Mouse (Mus musculus) ES-E14 (cell line): ENCODE measurements at regions not wholly inside any gene's neighbourhood (a gene's known extent, or its start where the extent isn't known, plus 50 kb on each side); places are given as distances from the start of the nearest gene placed in this dataset.

Experiments
- DNase-seq: peaks from one replicate; pipeline ENCODE4 v3.0.0-alpha.2; 2013; ENCODE audit warnings: low read depth, low spot score
- H3K27ac ChIP-seq: 2 replicates; pipeline ENCODE4 v1.5.1; 2012; ENCODE audit warnings: low read depth, mild to moderate bottlenecking, low read length, moderate library complexity, mixed read lengths; ENCODE audit not compliant: poor library complexity, insufficient read depth, severe bottlenecking
- H3K36me3 ChIP-seq: 2 replicates; pipeline ENCODE4 v1.6.1; 2012; ENCODE audit warnings: mild to moderate bottlenecking, low read length, moderate library complexity, mixed read lengths; ENCODE audit not compliant: control insufficient read depth, poor library complexity, insufficient read depth, severe bottlenecking
- H3K4me1 ChIP-seq, 2 experiments: fragments of 150-350 bp in 1 of 2; sonication (generic) in 1 of 2; 2 replicates each; pipeline ENCODE4 v1.6.1; 2012; ENCODE audit warnings: low read length in 2 of 2, mild to moderate bottlenecking in 1 of 2, mixed read lengths in 1 of 2; ENCODE audit not compliant: control insufficient read depth in 2 of 2, insufficient read depth in 2 of 2, poor library complexity in 1 of 2
- H3K4me3 ChIP-seq, 2 experiments: fragments of 150-350 bp in 1 of 2; sonication (generic) in 1 of 2; 2 replicates each; pipeline ENCODE4 v1.5.1; 2012; ENCODE audit warnings: low read length in 2 of 2, low read depth in 1 of 2, mild to moderate bottlenecking in 1 of 2, mixed read lengths in 1 of 2; ENCODE audit not compliant: insufficient read depth in 1 of 2, poor library complexity in 1 of 2, severe bottlenecking in 1 of 2
- H3K9ac ChIP-seq: 2 replicates; pipeline ENCODE4 v1.6.1; 2012; ENCODE audit warnings: low read depth, mild to moderate bottlenecking, low read length, mixed read lengths; ENCODE audit not compliant: poor library complexity, insufficient read depth, severe bottlenecking
- H3K9me3 ChIP-seq: fragments of 150-350 bp; sonication (generic); 2 replicates; pipeline ENCODE4 v1.6.1; 2012; ENCODE audit warnings: low read depth, mild to moderate bottlenecking, low read length; ENCODE audit not compliant: control insufficient read depth, insufficient read depth
- CHD2 ChIP-seq: IDR thresholded peaks from 2 replicates; pipeline ENCODE4 v1.6.1; 2014; ENCODE audit warnings: mild to moderate bottlenecking, low read depth, low read length, inconsistent platforms
- HCFC1 ChIP-seq: IDR thresholded peaks from 2 replicates; pipeline ENCODE4 v1.6.1; 2012; ENCODE audit warnings: low read length, inconsistent platforms, borderline replicate concordance; ENCODE audit not compliant: insufficient read depth
- MAFK ChIP-seq: IDR thresholded peaks from 2 replicates; pipeline ENCODE4 v1.6.1; 2014; ENCODE audit warnings: mild to moderate bottlenecking, low read depth, low read length, inconsistent platforms; ENCODE audit not compliant: insufficient read depth
- ZC3H11A ChIP-seq: IDR thresholded peaks from 2 replicates; pipeline ENCODE4 v1.6.1; 2012; ENCODE audit warnings: low read depth, mild to moderate bottlenecking, inconsistent platforms, low read length, borderline replicate concordance
- ZNF384 ChIP-seq: IDR thresholded peaks from 2 replicates; pipeline ENCODE4 v1.6.1; 2012; ENCODE audit warnings: low read depth, low read length, inconsistent platforms
- in situ Hi-C, 2 experiments: fragments of 600-800 bp; cut with MboI; formaldehyde crosslinking; loops; one replicate each; pipeline ENCODE4 v1.15.1; 2025; ENCODE audit warnings: low sequenced_read_pairs in 2 of 2, inconsistent platforms in 1 of 2; ENCODE audit not compliant: unreplicated experiment in 2 of 2

GRCm38 (mm10) chr3:131775431-131775830, 210.9 kb downstream of the Papss1 start:
- H3K4me1 ChIP-seq = no peaks in the 10 kb centered on the region
- in situ Hi-C loops = no loop called here
- no peak for DNase-seq
- H3K4me3 ChIP-seq = no peak overlapping the region
- H3K9ac ChIP-seq = no peak overlapping the region
- no peaks in the 10 kb centered on the region for H3K9me3 ChIP-seq
- H3K36me3 ChIP-seq = no peaks in the 10 kb centered on the region
- no peak overlapping the region for H3K27ac ChIP-seq
- TF ChIP-seq CHD2 (no peak), MAFK (no peak), ZC3H11A (no peak), ZNF384 (no peak)

- in situ Hi-C loops = no loop called here
These were observed 212.1 kb downstream of the Papss1 start for GRCm38 (mm10) chr3:131776650-131777049.

DNA sequence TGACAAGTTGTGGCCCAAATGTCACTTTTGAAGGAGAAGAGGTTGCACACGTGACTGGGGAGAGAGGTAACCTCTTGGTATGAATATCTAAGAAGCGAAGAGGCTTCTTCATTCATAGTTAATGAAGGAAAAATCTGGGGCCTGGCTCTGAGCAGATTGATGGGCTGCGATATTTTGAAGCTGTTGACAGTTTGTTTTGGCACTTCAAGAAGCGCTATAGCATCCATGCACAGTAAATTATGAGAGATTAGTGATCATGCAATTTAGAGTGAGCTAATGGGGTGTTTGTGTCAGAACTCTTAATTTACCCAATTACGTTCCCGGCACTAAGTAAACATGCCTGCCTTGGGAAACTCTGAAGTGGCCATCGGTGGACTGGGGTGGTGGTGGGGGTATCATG, 215.2 kb downstream of the Papss1 start:
- H3K36me3 ChIP-seq = no peaks in the 10 kb centered on the region
- no peak for DNase-seq
- H3K4me1 ChIP-seq = no peaks in the 10 kb centered on the region
- TF ChIP-seq HCFC1 (no peak), ZC3H11A (no peak), MAFK (no peak), ZNF384 (no peak), CHD2 (no peak)
- H3K9ac ChIP-seq = no peak overlapping the region
- H3K9me3 ChIP-seq = no peaks in the 10 kb centered on the region
- H3K4me3 ChIP-seq = no peak overlapping the region
- in situ Hi-C loops = no loop called here
- no peak overlapping the region for H3K27ac ChIP-seq

More at GRCm38 (mm10) chr3:131776650-131777049, 212.1 kb downstream of the Papss1 start:
- Histone ChIP-seq H3K27ac (no peak overlapping the region), H3K9ac (no peak overlapping the region), H3K4me1 (no peaks in the 10 kb centered on the region), H3K9me3 (no peaks in the 10 kb centered on the region), H3K36me3 (no peaks in the 10 kb centered on the region), H3K4me3 (no peak overlapping the region)
- no peak for DNase-seq
- no peak for TF ChIP-seq ZNF384
- TF ChIP-seq HCFC1 = no peak
- no peak for TF ChIP-seq ZC3H11A
- TF ChIP-seq MAFK = no peak
- TF ChIP-seq CHD2 = no peak

DNA sequence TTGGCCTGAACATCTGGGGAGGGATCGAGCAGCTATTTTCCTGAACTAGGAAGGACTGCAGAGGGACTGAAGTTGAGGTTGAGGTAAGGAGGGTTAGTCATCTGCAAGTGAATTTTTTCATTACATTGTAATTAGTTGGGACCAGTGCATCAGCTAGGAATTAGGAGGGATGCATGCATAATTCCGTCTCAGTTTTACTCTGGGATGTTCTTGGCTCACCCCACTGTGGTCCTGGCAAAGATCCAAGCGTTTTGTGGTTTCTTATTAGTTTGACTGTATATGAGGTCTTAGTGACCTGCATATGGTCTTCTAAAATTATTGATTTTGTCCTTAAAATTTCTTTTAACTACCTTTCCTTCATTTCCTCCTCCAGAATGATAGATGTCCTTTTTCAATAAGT, 221.0 kb downstream of the Papss1 start:
- no peak overlapping the region for H3K4me3 ChIP-seq
- in situ Hi-C loops = no loop called here
- no peaks in the 10 kb centered on the region for H3K9me3 ChIP-seq
- no peak overlapping the region for H3K9ac ChIP-seq
- no peaks in the 10 kb centered on the region for H3K36me3 ChIP-seq
- H3K4me1 ChIP-seq = no peaks in the 10 kb centered on the region
- DNase-seq = no peak
- TF ChIP-seq HCFC1 (no peak), MAFK (no peak), ZC3H11A (no peak), ZNF384 (no peak), CHD2 (no peak)
- no peak overlapping the region for H3K27ac ChIP-seq

DNA sequence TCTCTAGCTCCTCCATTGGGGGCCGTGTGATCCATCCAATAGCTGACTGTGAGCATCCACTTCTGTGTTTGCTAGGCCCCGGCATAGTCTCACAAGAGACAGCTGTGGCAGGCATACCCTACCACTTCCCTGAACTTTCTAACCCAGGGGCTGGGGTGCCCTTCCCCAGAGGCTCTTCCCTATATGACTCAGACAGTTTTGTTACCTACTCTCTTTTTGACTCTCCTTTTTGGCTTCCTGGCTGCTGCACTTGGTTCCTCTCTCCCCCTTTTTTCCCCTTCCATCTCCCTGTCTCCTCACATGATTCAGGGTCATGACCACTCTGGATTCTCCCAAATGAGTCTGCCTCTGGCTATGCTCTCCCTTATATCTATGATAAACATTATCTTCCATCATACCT, 223.8 kb downstream of the Papss1 start:
- Histone ChIP-seq H3K27ac (no peak overlapping the region), H3K9ac (no peak overlapping the region), H3K4me1 (no peaks in the 10 kb centered on the region), H3K9me3 (no peaks in the 10 kb centered on the region), H3K4me3 (no peak overlapping the region), H3K36me3 (no peaks in the 10 kb centered on the region)
- no peak for DNase-seq
- TF ChIP-seq HCFC1 = no peak
- no peak for TF ChIP-seq ZC3H11A
- TF ChIP-seq MAFK = no peak
- TF ChIP-seq ZNF384 = no peak
- no peak for TF ChIP-seq CHD2
- in situ Hi-C loops = no loop called here
